Mouse (Mus musculus) hematopoietic multipotent progenitor cell, adult 10-12 weeks (in vitro differentiated cells): ENCODE measurements around the gene Gm8677. TPM values are rescaled to one million over a fixed set of nuclear protein-coding genes. Genes with fewer than 3 reads are reported as not detected.

Source experiments
- polyA plus RNA-seq: library from polyadenylated mRNA; stranded (reverse); fragments of >175 nt; gene quantifications from 2 replicates; pipeline ENCODE4 v1.2.3, GENCODE M21; 2012; ENCODE audit warnings: low replicate concordance

The Gm8677 gene
- polyA plus RNA-seq, result not detected in 2 replicates

DNA sequence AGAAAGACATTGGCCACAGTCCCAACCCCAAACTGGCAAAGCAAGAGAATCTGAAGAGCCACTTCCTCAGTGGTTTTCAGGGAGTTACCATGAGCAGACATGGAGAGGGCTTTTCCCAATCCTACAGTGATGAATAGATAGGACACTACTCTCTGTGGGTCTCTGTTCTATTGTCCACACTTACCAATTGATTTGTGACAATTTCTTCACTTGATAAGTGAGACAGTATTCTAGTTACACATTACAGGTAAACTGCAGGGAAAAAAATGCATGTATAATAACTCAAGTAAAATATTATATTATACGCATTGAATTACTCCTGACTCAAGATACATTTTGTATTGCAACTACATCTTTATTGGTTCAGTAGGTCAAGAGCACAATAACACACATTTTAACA, at the start of gene Gm8677:
Gm8677 (minus strand) TSS at position 101 of the 400 bp plus-strand sequence.

DNA sequence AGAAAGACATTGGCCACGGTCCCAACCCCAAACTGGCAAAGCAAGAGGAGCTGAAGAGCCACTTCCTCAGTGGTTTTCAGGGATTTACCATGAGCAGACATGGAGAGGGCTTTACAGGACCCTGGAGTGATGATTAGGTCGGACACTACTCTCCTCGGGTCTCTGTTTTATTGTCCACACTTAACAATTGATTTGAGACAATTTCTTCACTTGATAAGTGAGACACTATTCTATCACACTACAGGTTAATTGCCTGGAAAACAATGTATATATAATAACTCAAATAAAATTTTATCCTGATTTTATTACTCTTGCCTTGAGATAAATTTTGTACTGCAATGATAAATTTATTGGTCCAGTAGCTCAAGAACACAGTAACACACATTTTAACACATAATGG, 30.6 kb upstream of the Gm8677 start, which contains the start of gene Gm4201:
Gm4201 (minus strand) TSS at position 101 of the 400 bp plus-strand sequence.

DNA sequence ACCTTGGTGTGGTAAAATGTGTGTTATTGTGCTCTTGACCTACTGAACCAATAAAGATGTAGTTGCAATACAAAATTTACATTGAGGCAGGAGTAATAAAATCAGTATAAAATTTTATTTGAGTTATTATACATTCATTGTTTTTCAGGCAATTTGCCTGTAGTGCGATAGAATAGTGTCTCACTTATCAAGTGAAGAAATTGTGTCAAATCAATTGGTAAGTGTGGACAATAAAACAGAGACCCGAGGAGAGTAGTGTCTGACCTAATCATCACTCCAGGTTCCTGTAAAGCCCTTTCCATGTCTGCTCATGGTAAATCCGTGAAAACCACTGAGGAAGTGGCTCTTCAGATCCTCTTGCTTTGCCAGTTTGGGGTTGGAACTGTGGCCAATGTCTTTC, 12.0 kb downstream of the Gm8677 start, which contains the start of gene Vmn1r152:
Vmn1r152 (plus strand) TSS at position 301 of the 400 bp plus-strand sequence.

DNA sequence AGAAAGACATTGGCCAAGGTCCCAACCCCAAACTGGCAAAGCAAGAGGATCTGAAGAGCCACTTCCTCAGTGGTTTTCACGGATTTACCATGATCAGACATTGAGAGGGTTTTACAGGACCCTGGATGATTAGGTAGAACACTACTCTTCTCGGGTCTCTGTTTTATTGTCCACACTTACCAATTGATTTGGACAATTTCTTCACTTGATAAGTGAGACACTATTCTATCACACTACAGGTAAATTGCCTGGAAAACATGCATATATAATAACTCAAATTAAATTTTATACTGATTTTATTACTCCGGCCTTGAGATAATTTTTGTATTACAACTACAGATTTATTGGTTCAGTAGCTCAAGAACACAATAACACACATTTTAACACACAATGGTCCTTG, 35.1 kb downstream of the Gm8677 start, which contains the start of gene Vmn1r151:
Vmn1r151 (minus strand) TSS at position 101 of the 400 bp plus-strand sequence.

Other genes with a start within 250 kb of the Gm8677 start
- not detected in 2 replicates for gene Gm4187, start 205.2 kb downstream of the Gm8677 start, polyA plus RNA-seq
- not detected in 2 replicates for gene Gm8660, start 163.8 kb downstream of the Gm8677 start, polyA plus RNA-seq
- gene Vmn1r148, start 121.3 kb downstream of the Gm8677 start, polyA plus RNA-seq, result not detected in 2 replicates
- not detected in 2 replicates for gene Vmn1r149, start 96.7 kb downstream of the Gm8677 start, polyA plus RNA-seq
- gene Gm10665, start 70.8 kb downstream of the Gm8677 start, polyA plus RNA-seq, result not detected in 2 replicates
- gene Vmn1r151, start 35.2 kb downstream of the Gm8677 start, polyA plus RNA-seq, result not detected in 2 replicates
- gene Vmn1r152, start 11.9 kb downstream of the Gm8677 start, polyA plus RNA-seq, result not detected in 2 replicates
- gene Gm4201, start 30.5 kb upstream of the Gm8677 start, polyA plus RNA-seq, result not detected in 2 replicates
- gene Gm4565, start 53.2 kb upstream of the Gm8677 start, polyA plus RNA-seq, result not detected in 2 replicates
- not detected in 2 replicates for gene Vmn1r155, start 123.1 kb upstream of the Gm8677 start, polyA plus RNA-seq
- not detected in 2 replicates for gene Gm8693, start 157.4 kb upstream of the Gm8677 start, polyA plus RNA-seq
- not detected in 2 replicates for gene Gm4567, start 184.8 kb upstream of the Gm8677 start, polyA plus RNA-seq
- gene Vmn1r157, start 226.8 kb upstream of the Gm8677 start, polyA plus RNA-seq, result not detected in 2 replicates